Mouse (Mus musculus) large intestine, adult 2 months (tissue): Measurements from ENCODE around the gene Gm47289. TPM values are rescaled to one million over a fixed set of nuclear protein-coding genes. Genes with fewer than 3 reads are reported as not detected.

Experiments used
- polyA plus RNA-seq: library from polyadenylated mRNA; depleted of rRNA; stranded (reverse); fragments of >200 nt; gene quantifications from 2 replicates; pipeline ENCODE4 v1.2.3, GENCODE M21; 2012; rRNA removed

The Gm47289 gene
- polyA plus RNA-seq, 1 experiment, result not detected

Other genes starting within 250 kb of the Gm47289 start
- gene Ctdspl, start 232.7 kb upstream of the Gm47289 start, polyA plus RNA-seq, result 21.5 and 33.9 TPM in 2 replicates
- gene Vill, start 106.4 kb upstream of the Gm47289 start, polyA plus RNA-seq, result 6.0 and 6.1 TPM in 2 replicates
- 48.4 and 50.9 TPM in 2 replicates for gene Plcd1, start 65.7 kb upstream of the Gm47289 start, polyA plus RNA-seq
- gene Dlec1, start 56.7 kb upstream of the Gm47289 start, polyA plus RNA-seq, result 0.40 and 0.43 TPM in 2 replicates
- 2.2 and 4.5 TPM in 2 replicates for gene Acaa1b, start 2.1 kb upstream of the Gm47289 start, polyA plus RNA-seq
- 0.06 and 0.16 TPM in 2 replicates for gene Slc22a13, start 49.9 kb downstream of the Gm47289 start, polyA plus RNA-seq
- 14.2 and 18.4 TPM in 2 replicates for gene Oxsr1, start 163.3 kb downstream of the Gm47289 start, polyA plus RNA-seq
- gene Acaa1a, start 180.5 kb downstream of the Gm47289 start, polyA plus RNA-seq, result 162 and 266 TPM in 2 replicates
- gene Myd88, start 182.2 kb downstream of the Gm47289 start, polyA plus RNA-seq, result 25.7 and 27.1 TPM in 2 replicates
- 4.4 and 13.0 TPM in 2 replicates for gene Xylb, start 198.2 kb downstream of the Gm47289 start, polyA plus RNA-seq
- gene Slc22a14, start 206.4 kb downstream of the Gm47289 start, polyA plus RNA-seq, result 0.17 TPM in 1 of 2 replicates, not detected in the other
- 1.8 and 4.0 TPM in 2 replicates for gene Acvr2b, start 243.0 kb downstream of the Gm47289 start, polyA plus RNA-seq